Mouse (Mus musculus): Measurements from ENCODE around the gene Mex3a. TPM values are rescaled to one million over a fixed set of nuclear protein-coding genes. Genes with fewer than 3 reads are reported as not detected.

The Mex3a gene
- total and polyA plus RNA-seq, 3 experiments = 1.1 to 4.9 (median 2.5) TPM

DNA sequence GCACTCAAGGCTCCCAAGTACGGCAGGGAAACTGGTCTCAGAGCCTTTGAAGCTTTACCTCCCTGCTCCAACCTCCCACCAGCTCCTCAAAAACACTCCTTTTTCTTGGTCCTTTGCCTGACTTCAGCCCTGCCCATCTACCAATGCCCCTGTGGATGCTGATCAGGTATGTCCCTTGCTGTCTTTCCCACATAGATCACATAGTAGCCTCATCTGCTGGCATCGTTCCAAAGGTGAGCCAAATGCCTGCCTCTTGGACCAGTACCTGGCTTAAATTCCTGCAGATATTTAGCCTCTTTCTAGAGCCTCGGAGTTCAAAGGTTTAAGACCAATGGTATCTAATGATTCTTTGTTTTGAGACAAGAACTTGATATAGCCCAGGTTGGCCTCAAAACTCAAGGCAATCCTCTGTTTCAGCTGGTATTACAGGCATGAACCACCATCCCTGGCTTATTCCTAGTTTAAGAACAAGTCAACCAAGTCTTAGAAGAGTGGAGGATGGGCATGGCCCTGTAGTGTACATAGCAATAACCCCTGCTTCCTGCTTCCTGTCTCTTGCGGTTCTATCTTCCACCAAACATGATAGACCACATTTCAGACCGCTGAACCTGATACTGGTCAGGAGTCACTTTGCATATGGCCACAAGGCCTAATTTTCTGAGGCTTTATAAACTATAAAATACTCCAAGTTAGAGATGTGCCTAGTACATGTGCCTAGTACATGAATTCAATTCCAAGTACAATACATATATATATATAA lies 11.6 kb downstream of the Mex3a start:
- Histone ChIP-seq H3K4me2 (ENCODE audit: insufficient read depth, low read depth, poor library complexity, severe bottlenecking) (no peak overlapping the region), H3K9me3 (replicated peaks; ENCODE audit: low read length) (no peaks in the 10 kb centered on the region), H3K4me1 (ENCODE audit: control insufficient read depth in 1 of 2, insufficient read depth in 2 of 2) (peaks cover 13 to 31% of the 10 kb centered on the region in 2 experiments), H3K27me3 (replicated peaks) (no peaks in the 10 kb centered on the region), H3K4me3 (replicated peaks in 1 of 3; ENCODE audit: low read depth in 2 of 3, low read length in 2 of 3, poor library complexity in 1 of 3) (no peak overlapping the region), H3K9ac (ENCODE audit: insufficient read depth, low read depth) (no peak overlapping the region), H3K79me2 (replicated peaks; ENCODE audit: control insufficient read depth, extremely low read depth, insufficient read depth, poor library complexity, severe bottlenecking) (no peaks in the 10 kb centered on the region), H3K27ac (ENCODE audit: insufficient read depth, low read depth) (no peak overlapping the region), H3K36me3 (replicated peaks in 1 of 2; ENCODE audit: control insufficient read depth in 1 of 2, insufficient read depth in 1 of 2, low read length in 1 of 2) (peaks cover 3 to 22% of the 10 kb centered on the region in 2 experiments)
- no peak for TF ChIP-seq ZKSCAN1 (IDR thresholded peaks at IDR 0.05; ENCODE audit: borderline replicate concordance, low read depth, low read length)
- TF ChIP-seq CHD2 (IDR thresholded peaks at IDR 0.05; ENCODE audit: low read length) = peak; percentile 36; the same call in 1 of the 2 replicates
- TF ChIP-seq MEF2A (IDR thresholded peaks at IDR 0.05; ENCODE audit: borderline replicate concordance, low read depth, low read length) = no peak
- no peak for TF ChIP-seq IRF4 (IDR thresholded peaks at IDR 0.05; ENCODE audit: low read depth, low read length)
- no peak for TF ChIP-seq SIN3A (IDR thresholded peaks at IDR 0.05; ENCODE audit: low read length)
- no peak for TF ChIP-seq ZMIZ1 (IDR thresholded peaks at IDR 0.05; ENCODE audit: low read depth, low read length)
- peak; percentile 51; the same call in 1 of the 2 replicates for TF ChIP-seq ELF1 (IDR thresholded peaks at IDR 0.05; ENCODE audit: low read depth, low read length)
- TF ChIP-seq TBP (conservative IDR thresholded peaks at IDR 0.05; ENCODE audit: low read depth, low read length) = no peak
- no peak for TF ChIP-seq CTCF (conservative IDR thresholded peaks at IDR 0.05 in 1 of 2, IDR thresholded peaks at IDR 0.05 in 1 of 2; ENCODE audit: low read depth in 2 of 2, low read length in 2 of 2)
- no peak for TF ChIP-seq NELFE (IDR thresholded peaks at IDR 0.05; ENCODE audit: low read depth, low read length)
- TF ChIP-seq GABPA (IDR thresholded peaks at IDR 0.05; ENCODE audit: insufficient replicate concordance, low read depth, low read length) = no peak
- TF ChIP-seq POLR2A (IDR thresholded peaks at IDR 0.05; ENCODE audit: low read depth, low read length) = no peak
- no peak for TF ChIP-seq MAX (IDR thresholded peaks at IDR 0.05; ENCODE audit: low read length)
- 0 out of 2 replicates have a peak, but pooled peaks have one; percentile 16 for TF ChIP-seq BHLHE40 (IDR thresholded peaks at IDR 0.05; ENCODE audit: low read depth, low read length)
- no peak for TF ChIP-seq MXI1 (IDR thresholded peaks at IDR 0.05; ENCODE audit: low read depth, low read length)
- no peak for TF ChIP-seq TCF12 (IDR thresholded peaks at IDR 0.05; ENCODE audit: low read depth, low read length)
- no peak for TF ChIP-seq RAD21 (IDR thresholded peaks at IDR 0.05; ENCODE audit: low read depth, low read length)
- no peak for TF ChIP-seq USF2 (conservative IDR thresholded peaks at IDR 0.05; ENCODE audit: low read depth, low read length)
- no peak for TF ChIP-seq SMC3 (IDR thresholded peaks at IDR 0.05; ENCODE audit: low read depth, low read length)
- no peak for TF ChIP-seq JUND (conservative IDR thresholded peaks at IDR 0.05; ENCODE audit: low read depth, low read length)
- TF ChIP-seq HCFC1 (IDR thresholded peaks at IDR 0.05; ENCODE audit: low read depth, low read length) = no peak
- TF ChIP-seq MAZ (IDR thresholded peaks at IDR 0.05; ENCODE audit: low read depth, low read length) = no peak
- TF ChIP-seq E2F4 (IDR thresholded peaks at IDR 0.05; ENCODE audit: insufficient replicate concordance, low read depth, low read length) = no peak
- dilution Hi-C loops (cut with MboI; ENCODE audit: extremely low pct_ligation_motif_present, extremely low pct_unique_long_range_greater_than_20kb, low sequenced_read_pairs) (no loop called here), in situ Hi-C loops (cut with MboI; ENCODE audit: low pct_ligation_motif_present, low pct_unique_long_range_greater_than_20kb, low sequenced_read_pairs) (no loop called here)
- DNase-seq (ENCODE audit: extremely low read depth) = no peak

Data from CH12.LX (cell line).